Mouse (Mus musculus): ENCODE measurements around the gene Birc6. TPM values are rescaled to one million over a fixed set of nuclear protein-coding genes. Genes with fewer than 3 reads are reported as not detected.

Birc6 gene
- polyA plus RNA-seq, 1 experiment: 98.6 TPM

GRCm38 (mm10) chr17:74512308-74512707, 15.8 kb upstream of the Birc6 start:
- TF ChIP-seq POLR2A (IDR thresholded peaks at IDR 0.05; ENCODE audit: extremely low read depth, insufficient read depth, low read length) (no peak), CTCF (IDR thresholded peaks at IDR 0.05; ENCODE audit: extremely low read depth, insufficient read depth, low read length) (no peak)
- Histone ChIP-seq H3K27ac (ENCODE audit: insufficient read depth, low read length) (no peak overlapping the region), H3K4me3 (ENCODE audit: insufficient read depth, low read length) (no peak overlapping the region), H3K4me1 (ENCODE audit: control insufficient read depth, insufficient read depth, low read length) (peaks cover 2% of the 10 kb centered on the region)

- no peak for TF ChIP-seq CTCF (IDR thresholded peaks at IDR 0.05; ENCODE audit: extremely low read depth, insufficient read depth, low read length)
- no peak for TF ChIP-seq POLR2A (IDR thresholded peaks at IDR 0.05; ENCODE audit: extremely low read depth, insufficient read depth, low read length)
- H3K27ac ChIP-seq (ENCODE audit: insufficient read depth, low read length): no peak overlapping the region
Measured at GRCm38 (mm10) chr17:74522797-74523723, 5.0 kb upstream of the Birc6 start.

GRCm38 (mm10) chr17:74526117-74526516, 2.0 kb upstream of the Birc6 start:
- no peak overlapping the region for H3K27ac ChIP-seq (ENCODE audit: insufficient read depth, low read length)
- no peak for TF ChIP-seq CTCF (IDR thresholded peaks at IDR 0.05; ENCODE audit: extremely low read depth, insufficient read depth, low read length)
- TF ChIP-seq POLR2A (IDR thresholded peaks at IDR 0.05; ENCODE audit: extremely low read depth, insufficient read depth, low read length): no peak
- no peak overlapping the region for H3K4me3 ChIP-seq (ENCODE audit: insufficient read depth, low read length)
- H3K4me1 ChIP-seq (ENCODE audit: control insufficient read depth, insufficient read depth, low read length): peaks cover 4% of the 10 kb centered on the region; the same call in 1 of the 2 replicates

More at GRCm38 (mm10) chr17:74522797-74523723, 5.0 kb upstream of the Birc6 start:
- Histone ChIP-seq H3K4me3 (ENCODE audit: insufficient read depth, low read length) (no peak overlapping the region), H3K4me1 (ENCODE audit: control insufficient read depth, insufficient read depth, low read length) (peaks cover 2% of the 10 kb centered on the region; the same call in 1 of the 2 replicates)

- Histone ChIP-seq H3K4me1 (ENCODE audit: control insufficient read depth, insufficient read depth, low read length) (peaks cover 4% of the 10 kb centered on the region; the same call in 1 of the 2 replicates), H3K4me3 (ENCODE audit: insufficient read depth, low read length) (peak overlapping the region; percentile 81; the same call in 1 of the 2 replicates), H3K27ac (ENCODE audit: insufficient read depth, low read length) (peak overlapping the region; percentile 62)
- no peak for TF ChIP-seq POLR2A (IDR thresholded peaks at IDR 0.05; ENCODE audit: extremely low read depth, insufficient read depth, low read length)
- TF ChIP-seq CTCF (IDR thresholded peaks at IDR 0.05; ENCODE audit: extremely low read depth, insufficient read depth, low read length): no peak
Measured at GRCm38 (mm10) chr17:74526806-74527653, 1.1 kb upstream of the Birc6 start.

GRCm38 (mm10) chr17:74528648-74529532, 795 bp downstream of the Birc6 start:
- Histone ChIP-seq H3K4me1 (ENCODE audit: control insufficient read depth, insufficient read depth, low read length) (peaks cover 4% of the 10 kb centered on the region; the same call in 1 of the 2 replicates), H3K4me3 (ENCODE audit: insufficient read depth, low read length) (peak overlapping the region; percentile 81), H3K27ac (ENCODE audit: insufficient read depth, low read length) (peak overlapping the region; percentile 80)
- TF ChIP-seq CTCF (IDR thresholded peaks at IDR 0.05; ENCODE audit: extremely low read depth, insufficient read depth, low read length) (no peak), POLR2A (IDR thresholded peaks at IDR 0.05; ENCODE audit: extremely low read depth, insufficient read depth, low read length) (no peak)

- H3K27ac ChIP-seq (ENCODE audit: insufficient read depth, low read length): no peak overlapping the region
- peak overlapping the region; percentile 81 for H3K4me3 ChIP-seq (ENCODE audit: insufficient read depth, low read length)
- TF ChIP-seq CTCF (IDR thresholded peaks at IDR 0.05; ENCODE audit: extremely low read depth, insufficient read depth, low read length) (no peak), POLR2A (IDR thresholded peaks at IDR 0.05; ENCODE audit: extremely low read depth, insufficient read depth, low read length) (no peak)
- H3K4me1 ChIP-seq (ENCODE audit: control insufficient read depth, insufficient read depth, low read length): peaks cover 4% of the 10 kb centered on the region; the same call in 1 of the 2 replicates
Measured at GRCm38 (mm10) chr17:74529533-74529824, 1.4 kb downstream of the Birc6 start.

GRCm38 (mm10) chr17:74534971-74535370, 6.9 kb downstream of the Birc6 start:
- no peak overlapping the region for H3K27ac ChIP-seq (ENCODE audit: insufficient read depth, low read length)

GRCm38 (mm10) chr17:74537526-74537925, 9.4 kb downstream of the Birc6 start:
- TF ChIP-seq POLR2A (IDR thresholded peaks at IDR 0.05; ENCODE audit: extremely low read depth, insufficient read depth, low read length): no peak
- no peak for TF ChIP-seq CTCF (IDR thresholded peaks at IDR 0.05; ENCODE audit: extremely low read depth, insufficient read depth, low read length)
- H3K4me3 ChIP-seq (ENCODE audit: insufficient read depth, low read length): no peak overlapping the region
- no peak overlapping the region for H3K27ac ChIP-seq (ENCODE audit: insufficient read depth, low read length)
- no peaks in the 10 kb centered on the region; the same call in 1 of the 2 replicates for H3K4me1 ChIP-seq (ENCODE audit: control insufficient read depth, insufficient read depth, low read length)

More at GRCm38 (mm10) chr17:74534971-74535370, 6.9 kb downstream of the Birc6 start:
- TF ChIP-seq CTCF (IDR thresholded peaks at IDR 0.05; ENCODE audit: extremely low read depth, insufficient read depth, low read length): no peak
- TF ChIP-seq POLR2A (IDR thresholded peaks at IDR 0.05; ENCODE audit: extremely low read depth, insufficient read depth, low read length): no peak
- Histone ChIP-seq H3K4me3 (ENCODE audit: insufficient read depth, low read length) (no peak overlapping the region), H3K4me1 (ENCODE audit: control insufficient read depth, insufficient read depth, low read length) (peaks cover under 1% of the 10 kb centered on the region; the same call in 1 of the 2 replicates)
